Mouse (Mus musculus) heart, embryonic 13.5 days (tissue): ENCODE measurements at regions not wholly inside any gene's neighbourhood (a gene's known extent, or its start where the extent isn't known, plus 50 kb on each side); places are given as distances from the start of the nearest gene placed in this dataset.

ENCODE experiments used
- ATAC-seq: fragments of 200-750 bp; cut with Nextera tagmentation; 2 replicates; pipeline ENCODE4 v1.8.0; 2017; ENCODE audit warnings: moderate TSS enrichment; ENCODE audit not compliant: insufficient number of reproducible peaks, low FRiP score, low TSS enrichment; ENCODE audit errors: extremely low read depth
- H3K27ac ChIP-seq: fragments of 300-500 bp; sonication (generic); replicated peaks from 2 replicates; pipeline ENCODE4 v1.5.1; 2015; ENCODE audit warnings: moderate library complexity, mild to moderate bottlenecking, inconsistent platforms
- H3K27me3 ChIP-seq: fragments of 300-500 bp; sonication (generic); replicated peaks from 2 replicates; pipeline ENCODE4 v1.6.1; 2015; ENCODE audit warnings: mild to moderate bottlenecking, inconsistent platforms
- H3K36me3 ChIP-seq: fragments of 300-500 bp; sonication (generic); 2 replicates; pipeline ENCODE4 v1.6.1; 2015; ENCODE audit warnings: mild to moderate bottlenecking, inconsistent platforms
- H3K4me1 ChIP-seq: fragments of 300-500 bp; sonication (generic); 2 replicates; pipeline ENCODE4 v1.6.1; 2015; ENCODE audit warnings: inconsistent platforms
- H3K4me2 ChIP-seq: fragments of 300-500 bp; sonication (generic); 2 replicates; pipeline ENCODE4 v1.6.1; 2015; ENCODE audit warnings: inconsistent platforms, mild to moderate bottlenecking, moderate library complexity
- H3K4me3 ChIP-seq: fragments of 300-500 bp; sonication (generic); 2 replicates; pipeline ENCODE4 v1.5.1; 2015; ENCODE audit warnings: moderate library complexity, mild to moderate bottlenecking, inconsistent platforms
- H3K9ac ChIP-seq: fragments of 300-500 bp; sonication (generic); 2 replicates; pipeline ENCODE4 v1.6.1; 2015; ENCODE audit warnings: inconsistent platforms, mild to moderate bottlenecking, moderate library complexity
- H3K9me3 ChIP-seq: fragments of 300-500 bp; sonication (generic); 2 replicates; pipeline ENCODE4 v1.6.1; 2016; ENCODE audit warnings: inconsistent platforms
- WGBS: fragments of 180-500 bp; shearing (Covaris S2); methylation state at CpG from one replicate; pipeline ENCODE4 v1.1.7; 2015; ENCODE audit warnings: mixed read lengths; 5-methylcytosine and 5-hydroxymethylcytosine counted together

DNA sequence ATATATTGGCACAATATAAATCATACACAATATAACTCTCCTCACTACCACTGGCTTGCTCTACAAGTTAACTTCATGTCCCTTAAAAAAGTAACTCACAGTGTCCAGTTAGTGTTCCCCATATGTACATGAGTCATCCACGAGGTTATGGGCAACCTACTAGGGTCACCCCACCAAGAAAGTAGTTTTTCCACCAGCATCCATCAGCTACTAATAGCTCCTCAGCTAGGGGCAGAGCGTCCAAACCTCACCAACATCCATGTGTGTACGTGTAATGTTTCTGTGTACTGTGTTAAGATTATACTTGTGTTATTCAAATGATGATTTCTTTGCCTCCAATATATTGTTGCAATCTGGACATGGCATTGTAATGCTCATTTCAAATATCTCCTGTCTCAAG lies 264.7 kb upstream of the 9630041A04Rik start:
- Histone ChIP-seq H3K27ac (no peak overlapping the region), H3K4me2 (no peak overlapping the region), H3K9ac (no peak overlapping the region), H3K9me3 (no peaks in the 10 kb centered on the region), H3K4me1 (no peaks in the 10 kb centered on the region), H3K27me3 (no peaks in the 10 kb centered on the region; the same call in 1 of the 2 replicates), H3K36me3 (no peaks in the 10 kb centered on the region), H3K4me3 (no peak overlapping the region)
- 79% methylated on average over 3 of the region's 3 CpGs for WGBS
- ATAC-seq, result no peak

DNA sequence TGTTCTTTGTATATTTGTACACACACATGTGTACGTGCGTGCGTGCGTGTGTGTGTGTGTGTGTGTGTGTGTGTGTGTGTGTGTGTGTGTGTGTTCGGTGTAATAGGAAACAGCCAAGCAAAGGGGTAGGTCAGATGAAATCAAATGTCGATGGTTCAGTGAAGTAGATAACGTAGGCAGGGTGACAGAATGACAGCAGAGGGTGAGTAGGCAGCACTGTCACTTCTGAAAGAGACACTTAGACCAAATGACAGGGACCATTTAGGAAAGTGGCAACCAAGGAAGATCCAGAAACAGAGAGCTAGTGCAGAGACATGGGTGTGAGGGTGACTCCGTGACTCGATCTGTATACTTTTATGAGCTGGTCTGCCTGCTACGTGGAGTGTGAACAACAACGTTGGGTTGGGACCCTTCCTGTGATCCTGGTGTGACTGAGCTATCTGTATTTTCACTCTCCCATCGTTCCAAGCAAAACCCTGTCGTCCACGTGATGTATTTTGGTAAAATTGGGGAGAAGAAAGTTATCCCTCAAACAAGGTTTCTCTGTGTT lies 266.5 kb upstream of the 9630041A04Rik start:
- H3K4me2 ChIP-seq, result no peak overlapping the region
- no peak overlapping the region for H3K4me3 ChIP-seq
- H3K27ac ChIP-seq, result no peak overlapping the region
- no peaks in the 10 kb centered on the region; the same call in 1 of the 2 replicates for H3K27me3 ChIP-seq
- no peaks in the 10 kb centered on the region for H3K9me3 ChIP-seq
- no peaks in the 10 kb centered on the region for H3K4me1 ChIP-seq
- H3K9ac ChIP-seq, result no peak overlapping the region
- no peaks in the 10 kb centered on the region for H3K36me3 ChIP-seq
- ATAC-seq, result no peak
- 67% methylated on average over 13 of the region's 14 CpGs for WGBS

DNA sequence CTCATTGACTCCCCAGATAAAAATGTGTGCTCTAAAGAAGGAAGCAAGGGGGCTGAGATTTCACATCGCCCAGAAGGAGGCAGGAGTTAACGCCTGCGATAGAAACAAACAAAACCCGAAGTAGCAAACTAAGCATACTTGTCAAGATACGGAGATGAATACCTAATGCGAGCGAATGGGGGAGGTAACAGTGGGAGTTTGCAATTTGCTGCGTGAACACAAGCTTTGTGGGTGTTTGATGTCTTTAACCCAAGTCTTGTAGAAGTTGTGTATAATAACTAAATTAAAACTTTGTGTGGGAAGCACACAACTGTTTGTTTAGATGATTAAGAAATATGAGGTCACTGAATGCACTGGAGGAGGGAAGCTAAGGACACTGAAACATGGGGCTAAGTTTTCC lies 269.0 kb upstream of the 9630041A04Rik start:
- Histone ChIP-seq H3K27me3 (no peaks in the 10 kb centered on the region; the same call in 1 of the 2 replicates), H3K9ac (no peak overlapping the region), H3K4me3 (no peak overlapping the region), H3K36me3 (no peaks in the 10 kb centered on the region), H3K4me1 (no peaks in the 10 kb centered on the region), H3K4me2 (no peak overlapping the region), H3K27ac (no peak overlapping the region), H3K9me3 (no peaks in the 10 kb centered on the region)
- WGBS, result 64% methylated on average over 8 of the region's 8 CpGs
- ATAC-seq, result no peak

GRCm38 (mm10) chr9:101591681-101592080 lies 270.0 kb upstream of the 9630041A04Rik start:
- no peaks in the 10 kb centered on the region; the same call in 1 of the 2 replicates for H3K27me3 ChIP-seq
- H3K27ac ChIP-seq, result no peak overlapping the region
- no peak overlapping the region for H3K9ac ChIP-seq
- H3K4me2 ChIP-seq, result no peak overlapping the region
- 76% methylated on average over 8 of the region's 8 CpGs for WGBS
- H3K36me3 ChIP-seq, result no peaks in the 10 kb centered on the region
- H3K4me3 ChIP-seq, result no peak overlapping the region
- no peaks in the 10 kb centered on the region for H3K4me1 ChIP-seq
- H3K9me3 ChIP-seq, result no peaks in the 10 kb centered on the region
- ATAC-seq, result no peak

DNA sequence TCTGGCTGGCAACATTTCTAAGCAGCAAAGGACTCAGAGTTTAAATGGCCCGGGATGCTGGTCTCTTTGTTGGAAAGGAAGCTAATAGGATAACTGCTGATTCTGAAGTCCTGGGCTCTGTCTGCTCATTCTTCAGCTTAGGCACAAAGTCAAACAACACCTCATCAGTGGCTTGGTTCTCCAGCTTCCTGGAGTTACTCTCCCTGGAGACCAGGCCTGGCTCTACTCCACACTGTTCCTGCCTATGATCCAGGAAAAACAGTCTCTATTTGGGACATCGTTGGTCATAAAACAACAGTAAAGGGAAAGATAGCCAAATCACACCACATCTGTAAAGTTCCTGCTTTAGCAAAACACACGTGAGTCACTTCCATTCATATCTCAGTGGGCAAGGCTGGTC lies 271.3 kb upstream of the 9630041A04Rik start:
- WGBS, result 52% methylated on average over 3 of the region's 3 CpGs
- H3K9me3 ChIP-seq, result no peaks in the 10 kb centered on the region

DNA sequence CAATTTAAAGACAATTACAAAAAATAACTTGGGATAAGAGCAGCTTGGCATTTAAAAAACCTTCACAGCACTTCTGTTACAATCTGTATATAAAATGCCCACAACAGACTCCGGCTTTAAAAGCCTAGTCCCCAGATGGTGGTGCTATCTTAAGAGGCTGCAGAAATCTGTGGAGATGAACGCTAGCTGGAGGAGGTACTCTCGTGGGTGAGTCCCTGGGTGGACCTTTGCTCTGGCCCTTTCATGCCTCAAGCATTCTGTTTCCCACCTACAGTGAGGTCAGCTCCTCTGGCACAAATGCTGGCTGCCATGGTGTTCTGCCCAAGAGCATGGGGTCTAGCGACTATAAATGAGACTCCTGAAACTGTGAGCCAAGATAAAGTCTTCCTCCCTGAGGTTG lies 280.6 kb upstream of the 9630041A04Rik start:
- WGBS, result 80% methylated on average over 4 of the region's 4 CpGs
- Histone ChIP-seq H3K36me3 (no peaks in the 10 kb centered on the region), H3K9me3 (0 out of 2 replicates have a peak, but pooled peaks cover 6% of the 10 kb centered on the region), H3K4me2 (no peak overlapping the region), H3K4me1 (no peaks in the 10 kb centered on the region), H3K27ac (no peak overlapping the region), H3K27me3 (no peaks in the 10 kb centered on the region), H3K4me3 (no peak overlapping the region), H3K9ac (no peak overlapping the region)
- ATAC-seq, result no peak

More for the DNA sequence above, 271.3 kb upstream of the 9630041A04Rik start:
- no peak overlapping the region for H3K27ac ChIP-seq
- H3K4me2 ChIP-seq, result no peak overlapping the region
- no peak overlapping the region for H3K4me3 ChIP-seq
- no peaks in the 10 kb centered on the region; the same call in 1 of the 2 replicates for H3K27me3 ChIP-seq
- no peak overlapping the region for H3K9ac ChIP-seq
- H3K36me3 ChIP-seq, result no peaks in the 10 kb centered on the region
- H3K4me1 ChIP-seq, result no peaks in the 10 kb centered on the region
- no peak for ATAC-seq

DNA sequence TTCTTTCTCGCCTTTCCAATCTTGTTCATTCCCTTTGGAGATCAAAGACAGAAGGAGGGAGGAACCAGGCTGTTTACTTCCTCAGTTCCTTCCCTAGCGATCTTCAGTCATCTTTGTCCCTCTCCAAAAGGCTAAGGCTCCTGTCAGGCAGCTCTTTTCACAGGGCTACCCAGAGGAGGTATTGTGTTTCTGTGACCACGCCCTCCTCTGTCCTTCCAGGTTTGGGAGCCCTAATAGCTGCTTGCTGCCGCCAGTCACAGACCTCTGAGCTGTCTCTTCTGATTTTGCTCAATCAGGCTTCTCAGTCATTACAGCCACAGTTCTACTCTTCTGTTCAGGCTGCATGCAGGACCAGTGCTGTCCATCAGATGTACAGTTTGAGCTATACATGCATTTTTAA lies 290.9 kb upstream of the 9630041A04Rik start:
- Histone ChIP-seq H3K9ac (no peak overlapping the region), H3K4me1 (no peaks in the 10 kb centered on the region), H3K4me2 (no peak overlapping the region), H3K4me3 (no peak overlapping the region), H3K9me3 (no peaks in the 10 kb centered on the region), H3K27ac (no peak overlapping the region), H3K36me3 (no peaks in the 10 kb centered on the region), H3K27me3 (0 out of 2 replicates have a peak, but pooled peaks cover 4% of the 10 kb centered on the region)
- no peak for ATAC-seq
- 18% methylated on average over 4 of the region's 4 CpGs for WGBS

- no peaks in the 10 kb centered on the region for H3K4me1 ChIP-seq
- no peak for ATAC-seq
- no peak overlapping the region for H3K4me2 ChIP-seq
- no peak overlapping the region for H3K9ac ChIP-seq
- no peaks in the 10 kb centered on the region for H3K9me3 ChIP-seq
- H3K27me3 ChIP-seq, result no peaks in the 10 kb centered on the region
- H3K4me3 ChIP-seq, result no peak overlapping the region
- no peak overlapping the region for H3K27ac ChIP-seq
- 73% methylated on average over 9 of the region's 9 CpGs for WGBS
- no peaks in the 10 kb centered on the region for H3K36me3 ChIP-seq
These were observed 298.4 kb upstream of the 9630041A04Rik start for GRCm38 (mm10) chr9:101563196-101563595.

- Histone ChIP-seq H3K9ac (no peak overlapping the region), H3K4me3 (no peak overlapping the region), H3K36me3 (no peaks in the 10 kb centered on the region), H3K9me3 (no peaks in the 10 kb centered on the region), H3K4me2 (no peak overlapping the region), H3K4me1 (peaks cover 8% of the 10 kb centered on the region), H3K27me3 (no peaks in the 10 kb centered on the region), H3K27ac (no peak overlapping the region)
- ATAC-seq, result no peak
- 68% methylated on average over 11 of the region's 11 CpGs for whole genome bisulfite sequencing
These were observed 302.3 kb upstream of the 9630041A04Rik start for GRCm38 (mm10) chr9:101559366-101559765.

GRCm38 (mm10) chr9:101555011-101555673 lies 303.5 kb upstream of the Ppp2r3a start:
- H3K4me2 ChIP-seq, result no peak overlapping the region
- WGBS, result 30% methylated on average over 5 of the region's 5 CpGs
- H3K27ac ChIP-seq, result no peak overlapping the region
- H3K4me1 ChIP-seq, result peaks cover 8% of the 10 kb centered on the region
- no peak overlapping the region for H3K4me3 ChIP-seq
- peak; percentile 37; the same call in 1 of the 2 replicates for ATAC-seq
- H3K9ac ChIP-seq, result no peak overlapping the region
- no peaks in the 10 kb centered on the region for H3K9me3 ChIP-seq
- no peaks in the 10 kb centered on the region for H3K36me3 ChIP-seq
- no peaks in the 10 kb centered on the region for H3K27me3 ChIP-seq

- 87% methylated on average over 6 of the region's 6 CpGs for WGBS
- Histone ChIP-seq H3K9me3 (no peaks in the 10 kb centered on the region), H3K4me3 (no peak overlapping the region), H3K27ac (no peak overlapping the region), H3K4me2 (no peak overlapping the region), H3K36me3 (no peaks in the 10 kb centered on the region), H3K4me1 (peaks cover 8% of the 10 kb centered on the region), H3K9ac (no peak overlapping the region), H3K27me3 (no peaks in the 10 kb centered on the region)
- no peak for ATAC-seq
These were observed 301.2 kb upstream of the Ppp2r3a start for GRCm38 (mm10) chr9:101552789-101553188.

DNA sequence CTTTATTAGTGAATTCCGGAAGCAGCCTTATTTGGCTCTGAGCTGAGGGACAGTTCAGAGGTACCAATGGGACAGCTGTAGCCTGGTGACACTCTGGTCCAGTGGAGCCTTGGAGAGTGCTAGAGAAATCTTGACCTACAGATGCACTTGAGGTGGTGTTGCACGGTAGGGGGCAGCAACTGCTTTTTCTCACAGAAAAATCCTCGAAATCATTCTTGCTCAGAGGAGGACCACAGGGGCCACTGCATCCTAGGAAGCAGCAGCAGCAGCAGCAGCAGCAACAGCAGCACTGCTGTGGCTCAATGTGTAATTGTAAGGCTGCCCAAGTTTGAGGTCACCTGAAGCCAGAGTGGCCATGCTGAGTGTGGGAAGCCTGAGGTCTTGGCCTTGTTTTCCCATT lies 299.7 kb upstream of the Ppp2r3a start:
- H3K36me3 ChIP-seq, result no peaks in the 10 kb centered on the region
- H3K27ac ChIP-seq, result no peak overlapping the region
- H3K4me3 ChIP-seq, result no peak overlapping the region
- H3K4me2 ChIP-seq, result no peak overlapping the region
- no peaks in the 10 kb centered on the region for H3K27me3 ChIP-seq
- no peak overlapping the region for H3K9ac ChIP-seq
- no peaks in the 10 kb centered on the region for H3K9me3 ChIP-seq
- WGBS, result 33% methylated on average over 3 of the region's 3 CpGs
- H3K4me1 ChIP-seq, result peaks cover 8% of the 10 kb centered on the region
- ATAC-seq, result no peak
